Mouse (Mus musculus) kidney, adult 9 months (tissue): ENCODE measurements around the gene Gss.
A peak's percentile ranks its signal among the peaks of the same experiment; 100 is the strongest.

ENCODE experiments used
- DNase-seq: peaks from one replicate; pipeline ENCODE4 v3.0.0; 2022

Gss gene

GRCm38 (mm10) chr2:155592137-155592853 is at the start of gene Gss:
Gss (minus strand) TSS chr2:155592810.
- peak; percentile 99 for DNase-seq

GRCm38 (mm10) chr2:155641540-155642472 is 49.2 kb upstream of the Gss start:
- DNase-seq = peak; percentile 83

- DNase-seq = no peak
Measured at GRCm38 (mm10) chr2:155640656-155641055, 48.0 kb upstream of the Gss start.

GRCm38 (mm10) chr2:155637411-155637810 is 44.8 kb upstream of the Gss start:
- no peak for DNase-seq

GRCm38 (mm10) chr2:155636881-155637280 is 44.3 kb upstream of the Gss start:
- no peak for DNase-seq

- no peak for DNase-seq
Measured at GRCm38 (mm10) chr2:155635961-155636360, 43.4 kb upstream of the Gss start.

- no peak for DNase-seq
Measured at GRCm38 (mm10) chr2:155634562-155634961, 42.0 kb upstream of the Gss start.

GRCm38 (mm10) chr2:155633731-155634130 is 41.1 kb upstream of the Gss start:
- no peak for DNase-seq

GRCm38 (mm10) chr2:155633121-155633520 is 40.5 kb upstream of the Gss start:
- DNase-seq = no peak

- DNase-seq = no peak
Measured at GRCm38 (mm10) chr2:155632138-155632936, 39.7 kb upstream of the Gss start.

GRCm38 (mm10) chr2:155630590-155631416 is 38.2 kb upstream of the Gss start:
- DNase-seq = no peak

- DNase-seq = no peak
Measured at GRCm38 (mm10) chr2:155630153-155630552, 37.5 kb upstream of the Gss start.

- no peak for DNase-seq
Measured at GRCm38 (mm10) chr2:155629231-155629661, 36.6 kb upstream of the Gss start.

- no peak for DNase-seq
Measured at GRCm38 (mm10) chr2:155628519-155628918, 35.9 kb upstream of the Gss start.

- no peak for DNase-seq
Measured at GRCm38 (mm10) chr2:155628112-155628511, 35.5 kb upstream of the Gss start.

- peak; percentile 72 for DNase-seq
Measured at GRCm38 (mm10) chr2:155627030-155627738, 34.6 kb upstream of the Gss start.

- no peak for DNase-seq
Measured at GRCm38 (mm10) chr2:155626277-155626676, 33.7 kb upstream of the Gss start.

GRCm38 (mm10) chr2:155624730-155625129 is 32.1 kb upstream of the Gss start:
- DNase-seq = peak; percentile 30

- no peak for DNase-seq
Measured at GRCm38 (mm10) chr2:155623996-155624395, 31.4 kb upstream of the Gss start.

GRCm38 (mm10) chr2:155622606-155623005 is 30.0 kb upstream of the Gss start:
- DNase-seq = no peak

GRCm38 (mm10) chr2:155619817-155620216 is 27.2 kb upstream of the Gss start:
- DNase-seq = peak; percentile 92
